Mouse (Mus musculus): ENCODE results near the gene 1700057G04Rik. TPM values are rescaled to one million over a fixed set of nuclear protein-coding genes. Genes with fewer than 3 reads are reported as not detected.
"Not testable (repeated sequence)": the region's sequence is repeated elsewhere in the genome, so short reads cannot be mapped to it uniquely, and the experiment has no call there.

Gene 1700057G04Rik
- polyA plus RNA-seq, 1 experiment, result not detected

DNA sequence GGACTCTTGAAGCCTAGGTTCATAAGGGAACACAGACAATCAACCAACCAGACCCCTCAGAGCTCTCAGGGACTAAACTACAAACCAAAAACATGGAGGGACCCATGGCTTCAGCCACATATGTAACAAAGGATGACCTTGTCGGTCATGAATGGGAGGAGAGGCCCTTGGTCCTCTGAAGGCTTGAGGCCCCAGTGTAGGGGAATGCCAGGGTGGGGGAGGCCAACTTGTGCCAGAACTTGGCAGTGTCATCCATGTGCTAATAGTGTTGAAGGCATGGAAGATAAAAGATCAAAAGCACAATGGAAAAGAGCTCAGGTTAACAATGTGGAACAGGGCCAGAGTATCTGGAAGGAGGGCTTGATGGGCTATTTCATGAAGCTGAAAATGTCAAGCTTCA is 10.9 kb upstream of the 1700057G04Rik start:
- TF ChIP-seq POLR2A (IDR thresholded peaks at IDR 0.05; ENCODE audit: low read depth, low read length) (no peak), CTCF (IDR thresholded peaks at IDR 0.05; ENCODE audit: extremely low read depth, insufficient read depth, insufficient read length, insufficient replicate concordance) (no peak)
- H3K4me3 ChIP-seq (ENCODE audit: extremely low read depth, insufficient read depth, insufficient read length), result no peak overlapping the region
- no peaks in the 10 kb centered on the region for H3K4me1 ChIP-seq (ENCODE audit: control insufficient read depth, insufficient read depth, insufficient read length)
- H3K27ac ChIP-seq (ENCODE audit: insufficient read depth, low read length), result no peak overlapping the region
- WGBS, result 93% methylated on average over 1 of the region's 1 CpGs
- H3K36me3 ChIP-seq (ENCODE audit: control insufficient read depth, insufficient read depth, low read length), result no peaks in the 10 kb centered on the region
- H3K27me3 ChIP-seq (ENCODE audit: control insufficient read depth, insufficient read depth, low read length), result no peaks in the 10 kb centered on the region
- DNase-seq (ENCODE audit: low read depth in 1 of 2, low spot score in 2 of 2), result no peak

GRCm38 (mm10) chr9:92301213-92301612 is 8.0 kb upstream of the 1700057G04Rik start:
- TF ChIP-seq POLR2A (IDR thresholded peaks at IDR 0.05; ENCODE audit: low read depth, low read length) (no peak), CTCF (IDR thresholded peaks at IDR 0.05; ENCODE audit: extremely low read depth, insufficient read depth, insufficient read length, insufficient replicate concordance) (no peak)
- no peaks in the 10 kb centered on the region for H3K4me1 ChIP-seq (ENCODE audit: control insufficient read depth, insufficient read depth, insufficient read length)
- H3K27ac ChIP-seq (ENCODE audit: insufficient read depth, low read length), result no peak overlapping the region
- DNase-seq (ENCODE audit: low read depth in 1 of 2, low spot score in 2 of 2), result no peak
- H3K27me3 ChIP-seq (ENCODE audit: control insufficient read depth, insufficient read depth, low read length), result no peaks in the 10 kb centered on the region
- H3K36me3 ChIP-seq (ENCODE audit: control insufficient read depth, insufficient read depth, low read length), result no peaks in the 10 kb centered on the region
- 55% methylated on average over 3 of the region's 3 CpGs for WGBS
- H3K4me3 ChIP-seq (ENCODE audit: extremely low read depth, insufficient read depth, insufficient read length), result no peak overlapping the region

GRCm38 (mm10) chr9:92305075-92305474 is 4.1 kb upstream of the 1700057G04Rik start:
- H3K27me3 ChIP-seq (ENCODE audit: control insufficient read depth, insufficient read depth, low read length), result no peaks in the 10 kb centered on the region
- no peaks in the 10 kb centered on the region for H3K4me1 ChIP-seq (ENCODE audit: control insufficient read depth, insufficient read depth, insufficient read length)
- no peak overlapping the region for H3K27ac ChIP-seq (ENCODE audit: insufficient read depth, low read length)
- DNase-seq (ENCODE audit: low read depth in 1 of 2, low spot score in 2 of 2), result no peak
- no peaks in the 10 kb centered on the region for H3K36me3 ChIP-seq (ENCODE audit: control insufficient read depth, insufficient read depth, low read length)
- no peak overlapping the region for H3K4me3 ChIP-seq (ENCODE audit: extremely low read depth, insufficient read depth, insufficient read length)
- no peak for TF ChIP-seq CTCF (IDR thresholded peaks at IDR 0.05; ENCODE audit: extremely low read depth, insufficient read depth, insufficient read length, insufficient replicate concordance)
- no peak for TF ChIP-seq POLR2A (IDR thresholded peaks at IDR 0.05; ENCODE audit: low read depth, low read length)
- WGBS, result 69% methylated on average over 8 of the region's 8 CpGs

DNA sequence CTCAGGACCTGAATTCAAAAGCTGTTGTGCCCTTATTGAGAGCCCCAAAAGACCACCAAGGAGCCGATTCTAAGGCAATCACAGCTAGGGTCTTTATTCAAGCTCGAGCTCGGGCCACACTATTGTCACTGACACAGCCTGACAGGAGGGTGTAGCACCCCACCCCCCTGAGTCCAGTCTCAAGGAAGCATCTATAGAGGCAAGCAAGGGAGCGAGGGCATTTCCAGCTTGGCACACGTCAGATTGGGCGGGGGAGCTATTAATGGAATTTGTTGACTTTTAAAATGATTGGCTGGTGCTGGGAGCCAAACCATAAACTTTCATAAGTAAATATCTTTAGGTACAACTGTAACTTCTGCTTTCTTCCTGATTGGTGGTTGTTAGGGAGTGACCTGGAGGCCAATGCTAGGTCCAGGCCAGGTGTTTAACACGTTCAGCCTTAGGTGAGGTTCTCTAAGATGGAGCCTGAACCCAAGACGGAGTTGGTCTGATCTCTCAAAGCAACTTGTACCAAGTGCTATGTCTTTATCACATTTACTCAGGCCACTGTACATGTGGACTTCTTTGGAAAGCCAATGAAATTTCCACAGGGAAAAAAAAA is 3.5 kb upstream of the 1700057G04Rik start:
- no peaks in the 10 kb centered on the region for H3K4me1 ChIP-seq (ENCODE audit: control insufficient read depth, insufficient read depth, insufficient read length)
- TF ChIP-seq CTCF (IDR thresholded peaks at IDR 0.05; ENCODE audit: extremely low read depth, insufficient read depth, insufficient read length, insufficient replicate concordance) (no peak), POLR2A (IDR thresholded peaks at IDR 0.05; ENCODE audit: low read depth, low read length) (no peak)
- DNase-seq (ENCODE audit: low read depth in 1 of 2, low spot score in 2 of 2), result no peak
- no peaks in the 10 kb centered on the region for H3K27me3 ChIP-seq (ENCODE audit: control insufficient read depth, insufficient read depth, low read length)
- H3K4me3 ChIP-seq (ENCODE audit: extremely low read depth, insufficient read depth, insufficient read length), result no peak overlapping the region
- WGBS, result 90% methylated on average over 8 of the region's 8 CpGs
- no peaks in the 10 kb centered on the region for H3K36me3 ChIP-seq (ENCODE audit: control insufficient read depth, insufficient read depth, low read length)
- no peak overlapping the region for H3K27ac ChIP-seq (ENCODE audit: insufficient read depth, low read length)

DNA sequence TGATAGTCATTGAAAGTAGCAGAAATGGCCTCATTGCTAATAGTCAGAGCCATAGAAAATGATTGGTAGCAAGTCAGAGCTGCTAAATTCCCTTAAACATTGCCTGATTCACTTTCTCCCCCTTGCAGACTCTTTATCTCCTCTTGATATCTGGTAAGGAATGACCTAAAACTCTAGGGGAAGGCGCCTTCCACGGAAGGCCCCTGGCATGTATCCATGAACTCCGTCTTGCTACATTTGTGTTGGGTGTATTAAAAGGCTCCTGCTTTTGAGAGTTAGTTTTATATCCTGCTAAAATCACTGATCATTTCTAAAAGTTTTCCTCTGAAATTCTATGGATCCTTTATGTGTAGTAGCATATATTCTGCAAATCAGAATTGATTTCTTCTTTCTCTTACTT is 7.6 kb downstream of the 1700057G04Rik start:
- no peaks in the 10 kb centered on the region for H3K36me3 ChIP-seq (ENCODE audit: control insufficient read depth, insufficient read depth, low read length)
- no peaks in the 10 kb centered on the region for H3K4me1 ChIP-seq (ENCODE audit: control insufficient read depth, insufficient read depth, insufficient read length)
- no peak for DNase-seq (ENCODE audit: low read depth in 1 of 2, low spot score in 2 of 2)
- H3K4me3 ChIP-seq (ENCODE audit: extremely low read depth, insufficient read depth, insufficient read length), result no peak overlapping the region
- no peak for TF ChIP-seq POLR2A (IDR thresholded peaks at IDR 0.05; ENCODE audit: low read depth, low read length)
- no peak for TF ChIP-seq CTCF (IDR thresholded peaks at IDR 0.05; ENCODE audit: extremely low read depth, insufficient read depth, insufficient read length, insufficient replicate concordance)
- H3K27me3 ChIP-seq (ENCODE audit: control insufficient read depth, insufficient read depth, low read length), result no peaks in the 10 kb centered on the region
- WGBS, result 92% methylated on average over 3 of the region's 3 CpGs
- H3K27ac ChIP-seq (ENCODE audit: insufficient read depth, low read length), result no peak overlapping the region

DNA sequence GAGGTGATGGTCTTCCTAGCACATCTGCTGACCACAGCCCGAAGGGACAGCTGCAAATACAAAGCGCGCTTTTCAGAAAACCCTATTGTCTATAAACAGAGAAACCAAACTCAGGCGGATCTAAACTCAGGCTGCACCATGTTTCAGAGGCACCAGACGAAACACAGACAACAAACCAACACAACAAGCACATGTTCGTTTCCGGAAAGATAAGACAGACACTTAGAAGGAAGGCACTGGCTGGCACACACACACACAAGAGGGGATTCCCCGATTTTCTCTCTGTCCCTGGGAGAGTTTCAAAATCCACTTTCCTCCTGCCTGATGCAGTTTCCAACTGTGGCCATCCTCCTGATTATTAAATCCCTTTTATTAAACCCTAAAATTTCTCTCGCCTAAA is 16.8 kb downstream of the 1700057G04Rik start:
- not testable (repeated sequence) for H3K4me3 ChIP-seq (ENCODE audit: extremely low read depth, insufficient read depth, insufficient read length); DNase-seq (ENCODE audit: low read depth in 1 of 2, low spot score in 2 of 2); H3K27me3 ChIP-seq (ENCODE audit: control insufficient read depth, insufficient read depth, low read length); H3K36me3 ChIP-seq (ENCODE audit: control insufficient read depth, insufficient read depth, low read length); H3K27ac ChIP-seq (ENCODE audit: insufficient read depth, low read length); H3K4me1 ChIP-seq (ENCODE audit: control insufficient read depth, insufficient read depth, insufficient read length)
- 89% methylated on average over 9 of the region's 9 CpGs for WGBS

GRCm38 (mm10) chr9:92326813-92327212 is 17.6 kb downstream of the 1700057G04Rik start:
- no peak for DNase-seq (ENCODE audit: low read depth in 1 of 2, low spot score in 2 of 2)
- Histone ChIP-seq H3K36me3 (ENCODE audit: control insufficient read depth, insufficient read depth, low read length) (no peaks in the 10 kb centered on the region), H3K4me3 (ENCODE audit: extremely low read depth, insufficient read depth, insufficient read length) (no peak overlapping the region), H3K27ac (ENCODE audit: insufficient read depth, low read length) (no peak overlapping the region), H3K27me3 (ENCODE audit: control insufficient read depth, insufficient read depth, low read length) (no peaks in the 10 kb centered on the region), H3K4me1 (ENCODE audit: control insufficient read depth, insufficient read depth, insufficient read length) (no peaks in the 10 kb centered on the region)
- TF ChIP-seq CTCF (IDR thresholded peaks at IDR 0.05; ENCODE audit: extremely low read depth, insufficient read depth, insufficient read length, insufficient replicate concordance) (no peak), POLR2A (IDR thresholded peaks at IDR 0.05; ENCODE audit: low read depth, low read length) (no peak)
- WGBS, result 87% methylated on average over 4 of the region's 4 CpGs
